Mouse (Mus musculus): ENCODE measurements around the gene Ubc. TPM values are rescaled to one million over a fixed set of nuclear protein-coding genes. Genes with fewer than 3 reads are reported as not detected.

Ubc gene
- polyA plus RNA-seq, 1 experiment from 2014 or later: 1,368 TPM

DNA sequence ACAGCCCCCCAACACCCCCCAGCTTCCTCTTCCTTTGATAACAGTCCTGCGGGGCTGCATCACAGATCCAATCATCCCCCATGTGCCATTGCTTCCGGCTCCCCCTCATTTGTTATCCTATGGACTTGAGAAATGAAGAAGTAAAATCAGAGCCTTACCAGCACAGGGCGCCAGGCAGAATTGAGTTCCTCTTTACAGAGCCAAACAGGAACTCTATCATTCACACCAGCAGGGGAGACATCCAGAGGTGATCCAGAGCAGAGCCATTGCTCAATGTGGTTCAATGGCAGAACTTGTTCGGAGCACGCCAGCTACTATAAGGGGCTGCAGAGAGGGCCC lies 31.8 kb downstream of the Ubc start:
- WGBS: 86% methylated on average over 5 of the region's 5 CpGs

DNA sequence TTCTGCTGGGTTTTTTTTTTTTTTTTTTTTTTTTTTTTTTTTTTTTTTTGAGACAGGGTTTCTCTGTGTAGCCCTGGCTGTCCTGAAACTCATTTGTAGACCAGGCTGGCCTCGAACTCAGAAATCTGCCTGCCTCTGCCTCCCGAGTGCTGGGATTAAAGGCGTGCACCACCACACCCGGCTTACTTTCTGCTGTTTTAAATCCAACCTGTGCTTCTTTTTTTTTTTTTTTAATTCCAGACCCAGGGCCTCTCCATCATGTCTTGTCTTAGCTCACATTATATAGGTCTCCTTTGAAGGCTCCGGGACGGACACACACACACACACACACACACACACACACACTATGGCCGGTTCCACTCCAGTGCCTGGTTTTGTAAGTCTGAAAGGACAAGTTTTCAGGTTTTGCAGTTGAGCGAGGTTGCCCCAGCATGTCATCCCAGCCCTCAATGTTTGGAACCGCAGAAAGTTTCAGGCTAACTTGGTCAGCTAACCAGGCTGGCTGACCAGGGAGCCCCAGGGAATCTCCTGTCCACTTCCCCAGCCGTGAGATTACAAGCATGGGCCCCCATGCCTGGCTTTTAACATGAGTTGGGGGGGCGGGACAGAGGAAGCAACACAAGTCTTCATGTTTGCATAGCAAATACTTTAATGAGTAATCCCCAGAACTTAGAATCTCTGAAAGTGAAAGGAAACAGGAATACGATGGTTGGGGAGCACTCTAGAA lies 32.3 kb downstream of the Ubc start:
- ATAC-seq (ENCODE audit: low read depth): no peak
- 84% methylated on average over 12 of the region's 12 CpGs for WGBS
- Histone ChIP-seq H3K9ac (replicated peaks; ENCODE audit: low read depth, low read length) (no peak overlapping the region), H3K27me3 (ENCODE audit: control insufficient read depth, insufficient read depth, low read length) (no peaks in the 10 kb centered on the region), H3K4me1 (ENCODE audit: control insufficient read depth, insufficient read depth, low read length) (no peaks in the 10 kb centered on the region), H3K36me3 (ENCODE audit: control insufficient read depth, insufficient read depth, low read length) (no peaks in the 10 kb centered on the region), H3K4me3 (ENCODE audit: low read depth, low read length) (no peak overlapping the region), H3K4me2 (ENCODE audit: low read depth, low read length) (no peak overlapping the region), H3K27ac (ENCODE audit: low read depth, low read length) (no peak overlapping the region), H3K9me3 (ENCODE audit: control insufficient read depth, low read length) (no peaks in the 10 kb centered on the region)

More for the DNA sequence above, 31.8 kb downstream of the Ubc start:
- no peak overlapping the region for H3K9ac ChIP-seq (replicated peaks; ENCODE audit: low read depth, low read length)
- no peak overlapping the region for H3K4me2 ChIP-seq (ENCODE audit: low read depth, low read length)
- H3K27ac ChIP-seq (ENCODE audit: low read depth, low read length): no peak overlapping the region
- H3K36me3 ChIP-seq (ENCODE audit: control insufficient read depth, insufficient read depth, low read length): no peaks in the 10 kb centered on the region
- no peak overlapping the region for H3K4me3 ChIP-seq (ENCODE audit: low read depth, low read length)
- no peaks in the 10 kb centered on the region for H3K9me3 ChIP-seq (ENCODE audit: control insufficient read depth, low read length)
- no peaks in the 10 kb centered on the region for H3K27me3 ChIP-seq (ENCODE audit: control insufficient read depth, insufficient read depth, low read length)
- H3K4me1 ChIP-seq (ENCODE audit: control insufficient read depth, insufficient read depth, low read length): no peaks in the 10 kb centered on the region
- ATAC-seq (ENCODE audit: low read depth): no peak

DNA sequence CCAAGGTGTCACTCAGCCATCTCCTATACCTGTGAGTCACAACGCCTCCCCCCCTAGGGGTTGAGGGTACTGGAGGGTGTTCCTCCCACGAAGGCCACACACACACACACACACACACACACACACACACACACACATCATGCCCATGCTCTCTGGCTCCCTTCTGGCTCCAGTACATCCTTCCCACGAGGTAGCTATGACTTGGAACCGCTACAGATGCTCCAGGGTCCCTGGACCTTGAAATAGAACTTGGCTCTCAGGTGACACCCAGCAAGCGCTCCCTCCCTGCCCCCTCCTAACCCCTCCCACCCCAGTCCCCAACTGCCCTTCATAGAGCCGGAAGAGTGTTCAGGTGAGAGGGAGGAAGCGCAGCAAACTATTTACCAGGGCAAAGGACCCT lies 34.4 kb downstream of the Ubc start:
- Histone ChIP-seq H3K4me3 (ENCODE audit: low read depth, low read length) (no peak overlapping the region), H3K36me3 (ENCODE audit: control insufficient read depth, insufficient read depth, low read length) (no peaks in the 10 kb centered on the region), H3K4me1 (ENCODE audit: control insufficient read depth, insufficient read depth, low read length) (no peaks in the 10 kb centered on the region), H3K9ac (replicated peaks; ENCODE audit: low read depth, low read length) (no peak overlapping the region), H3K4me2 (ENCODE audit: low read depth, low read length) (no peak overlapping the region), H3K27me3 (ENCODE audit: control insufficient read depth, insufficient read depth, low read length) (no peaks in the 10 kb centered on the region), H3K9me3 (ENCODE audit: control insufficient read depth, low read length) (no peaks in the 10 kb centered on the region), H3K27ac (ENCODE audit: low read depth, low read length) (no peak overlapping the region)
- 59% methylated on average over 7 of the region's 7 CpGs for WGBS
- no peak for ATAC-seq (ENCODE audit: low read depth)

DNA sequence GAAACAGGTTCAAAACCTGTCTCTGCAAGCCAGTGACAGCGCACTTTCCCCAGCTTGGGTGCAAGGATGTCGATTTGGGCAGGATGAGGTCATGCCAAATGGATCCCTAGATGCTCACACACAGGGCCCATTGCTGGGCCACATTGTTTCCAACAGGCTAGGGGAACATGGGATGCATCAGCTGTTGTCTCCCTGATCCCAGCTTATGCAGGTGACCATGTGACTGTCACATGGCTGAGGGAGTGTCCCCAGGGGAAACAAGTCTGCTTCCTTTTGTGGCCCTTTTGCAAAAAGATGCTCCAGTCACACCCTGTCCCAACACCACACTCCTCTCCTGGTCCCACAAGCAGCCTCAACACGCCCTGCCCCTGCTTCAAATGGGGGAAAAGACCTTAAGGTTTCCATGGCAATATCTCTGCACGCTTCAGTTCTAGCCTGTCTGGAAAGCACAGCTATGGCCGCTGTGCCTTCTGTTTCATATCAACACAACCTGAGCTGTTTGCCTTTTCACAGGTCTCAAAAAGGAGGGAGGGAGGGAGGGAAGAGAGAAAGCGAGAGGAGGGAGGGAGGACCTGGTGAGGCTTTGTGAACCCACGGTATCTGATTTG lies 35.0 kb downstream of the Ubc start:
- Histone ChIP-seq H3K36me3 (ENCODE audit: control insufficient read depth, insufficient read depth, low read length) (no peaks in the 10 kb centered on the region), H3K4me3 (ENCODE audit: low read depth, low read length) (no peak overlapping the region), H3K27me3 (ENCODE audit: control insufficient read depth, insufficient read depth, low read length) (no peaks in the 10 kb centered on the region), H3K4me2 (ENCODE audit: low read depth, low read length) (no peak overlapping the region), H3K4me1 (ENCODE audit: control insufficient read depth, insufficient read depth, low read length) (no peaks in the 10 kb centered on the region), H3K9me3 (ENCODE audit: control insufficient read depth, low read length) (no peaks in the 10 kb centered on the region), H3K27ac (ENCODE audit: low read depth, low read length) (no peak overlapping the region), H3K9ac (replicated peaks; ENCODE audit: low read depth, low read length) (no peak overlapping the region)
- WGBS: 71% methylated on average over 7 of the region's 7 CpGs
- ATAC-seq (ENCODE audit: low read depth): no peak

DNA sequence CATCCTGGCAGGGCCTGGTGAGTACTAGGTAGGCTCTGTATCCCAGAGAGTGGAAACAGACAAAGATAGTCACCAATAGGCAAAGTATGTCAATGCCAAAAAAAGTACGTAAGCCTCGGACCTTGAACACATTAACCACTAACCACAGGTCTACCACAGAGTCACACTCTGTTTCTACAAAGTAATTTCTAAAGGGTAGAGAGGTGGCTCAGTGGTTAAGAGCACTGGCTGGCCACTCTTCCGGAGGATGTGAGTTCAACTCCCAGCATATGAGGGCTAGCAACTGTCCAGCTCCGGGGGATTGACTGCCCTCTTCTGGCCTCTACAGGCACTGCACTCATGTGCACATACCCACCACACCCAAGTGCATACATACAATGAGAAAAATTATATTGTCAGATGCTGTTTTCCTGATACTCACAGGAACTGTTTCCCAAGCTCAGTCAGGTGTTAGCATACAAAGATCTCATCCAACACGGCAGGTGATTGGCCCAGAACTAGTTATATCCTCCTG lies 37.2 kb downstream of the Ubc start:
- no peaks in the 10 kb centered on the region for H3K4me1 ChIP-seq (ENCODE audit: control insufficient read depth, insufficient read depth, low read length)
- H3K4me3 ChIP-seq (ENCODE audit: low read depth, low read length): no peak overlapping the region
- H3K36me3 ChIP-seq (ENCODE audit: control insufficient read depth, insufficient read depth, low read length): no peaks in the 10 kb centered on the region
- H3K27ac ChIP-seq (ENCODE audit: low read depth, low read length): no peak overlapping the region
- WGBS: 98% methylated on average over 5 of the region's 5 CpGs
- no peaks in the 10 kb centered on the region for H3K27me3 ChIP-seq (ENCODE audit: control insufficient read depth, insufficient read depth, low read length)
- H3K4me2 ChIP-seq (ENCODE audit: low read depth, low read length): no peak overlapping the region
- ATAC-seq (ENCODE audit: low read depth): no peak
- no peaks in the 10 kb centered on the region for H3K9me3 ChIP-seq (ENCODE audit: control insufficient read depth, low read length)
- H3K9ac ChIP-seq (replicated peaks; ENCODE audit: low read depth, low read length): no peak overlapping the region

DNA sequence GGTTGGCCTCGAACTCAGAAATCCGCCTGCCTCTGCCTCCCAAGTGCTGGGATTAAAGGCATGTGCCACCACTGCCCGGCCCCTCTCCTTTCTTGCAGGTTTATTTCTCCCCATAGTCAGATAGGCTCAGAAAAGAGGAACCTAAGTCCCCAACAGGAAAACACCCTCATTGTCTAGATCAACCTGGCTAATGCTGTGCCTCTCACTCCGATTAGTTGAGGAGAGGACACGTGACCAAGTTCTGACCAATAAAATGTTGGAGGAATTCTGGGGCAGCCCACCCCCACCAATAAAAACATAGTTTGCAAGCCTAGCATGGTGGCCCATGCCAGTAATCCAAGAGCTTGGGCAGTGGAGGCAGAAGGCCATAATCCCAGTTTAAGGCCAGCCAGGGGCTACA lies 38.1 kb downstream of the Ubc start:
- Histone ChIP-seq H3K4me2 (ENCODE audit: low read depth, low read length) (no peak overlapping the region), H3K9me3 (ENCODE audit: control insufficient read depth, low read length) (no peaks in the 10 kb centered on the region), H3K27me3 (ENCODE audit: control insufficient read depth, insufficient read depth, low read length) (no peaks in the 10 kb centered on the region), H3K27ac (ENCODE audit: low read depth, low read length) (no peak overlapping the region), H3K36me3 (ENCODE audit: control insufficient read depth, insufficient read depth, low read length) (no peaks in the 10 kb centered on the region), H3K9ac (replicated peaks; ENCODE audit: low read depth, low read length) (no peak overlapping the region), H3K4me1 (ENCODE audit: control insufficient read depth, insufficient read depth, low read length) (no peaks in the 10 kb centered on the region), H3K4me3 (ENCODE audit: low read depth, low read length) (no peak overlapping the region)
- no peak for ATAC-seq (ENCODE audit: low read depth)
- 94% methylated on average over 5 of the region's 5 CpGs for WGBS

DNA sequence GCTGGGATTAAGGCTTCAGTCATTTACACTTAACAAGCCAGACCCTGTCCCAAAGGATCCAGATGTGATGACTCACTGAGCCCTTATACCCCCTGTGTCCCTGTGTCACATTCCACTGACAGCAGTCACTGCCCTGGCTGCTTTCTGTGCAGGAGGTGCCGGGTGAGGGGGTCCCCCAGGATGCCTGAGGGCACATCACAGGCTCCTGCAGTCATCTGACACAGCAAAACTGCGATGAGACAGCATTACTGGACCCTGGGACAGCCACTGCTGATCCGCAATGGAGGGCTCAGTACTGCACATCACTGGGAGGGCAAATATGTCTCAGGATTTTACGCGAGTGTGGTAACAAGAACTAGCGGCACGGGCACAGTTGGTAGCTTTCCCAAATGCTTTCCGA lies 38.9 kb downstream of the Ubc start:
- Histone ChIP-seq H3K4me2 (ENCODE audit: low read depth, low read length) (no peak overlapping the region), H3K4me3 (ENCODE audit: low read depth, low read length) (no peak overlapping the region), H3K27me3 (ENCODE audit: control insufficient read depth, insufficient read depth, low read length) (no peaks in the 10 kb centered on the region), H3K36me3 (ENCODE audit: control insufficient read depth, insufficient read depth, low read length) (no peaks in the 10 kb centered on the region), H3K4me1 (ENCODE audit: control insufficient read depth, insufficient read depth, low read length) (no peaks in the 10 kb centered on the region), H3K9ac (replicated peaks; ENCODE audit: low read depth, low read length) (no peak overlapping the region), H3K9me3 (ENCODE audit: control insufficient read depth, low read length) (no peaks in the 10 kb centered on the region), H3K27ac (ENCODE audit: low read depth, low read length) (no peak overlapping the region)
- 82% methylated on average over 8 of the region's 8 CpGs for WGBS
- ATAC-seq (ENCODE audit: low read depth): no peak

DNA sequence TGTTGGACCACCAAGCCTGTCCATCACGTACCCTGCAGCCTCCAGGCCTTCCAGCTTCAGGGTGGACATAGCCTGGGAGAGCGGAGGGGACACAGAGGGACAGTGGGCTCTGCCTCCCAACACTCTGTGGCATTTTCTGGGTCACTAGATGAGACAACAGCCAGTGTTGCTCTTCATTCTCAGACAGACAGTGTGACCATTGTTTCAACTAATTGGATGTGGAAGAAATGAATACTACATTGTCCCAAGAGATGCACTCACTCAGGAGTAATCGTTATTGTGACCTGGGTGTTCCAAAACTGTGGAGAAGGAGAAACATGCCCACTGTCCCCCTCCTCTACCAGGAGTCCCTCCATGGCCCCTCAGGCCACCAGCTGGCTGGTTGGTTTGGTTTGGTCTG lies 40.6 kb downstream of the Ubc start:
- H3K27me3 ChIP-seq (ENCODE audit: control insufficient read depth, insufficient read depth, low read length): no peaks in the 10 kb centered on the region
- H3K4me1 ChIP-seq (ENCODE audit: control insufficient read depth, insufficient read depth, low read length): no peaks in the 10 kb centered on the region
- ATAC-seq (ENCODE audit: low read depth): no peak
- H3K4me3 ChIP-seq (ENCODE audit: low read depth, low read length): no peak overlapping the region
- WGBS: 87% methylated on average over 3 of the region's 3 CpGs
- no peak overlapping the region for H3K27ac ChIP-seq (ENCODE audit: low read depth, low read length)
- H3K4me2 ChIP-seq (ENCODE audit: low read depth, low read length): no peak overlapping the region
- no peak overlapping the region for H3K9ac ChIP-seq (replicated peaks; ENCODE audit: low read depth, low read length)
- no peaks in the 10 kb centered on the region for H3K9me3 ChIP-seq (ENCODE audit: control insufficient read depth, low read length)
- H3K36me3 ChIP-seq (ENCODE audit: control insufficient read depth, insufficient read depth, low read length): no peaks in the 10 kb centered on the region

DNA sequence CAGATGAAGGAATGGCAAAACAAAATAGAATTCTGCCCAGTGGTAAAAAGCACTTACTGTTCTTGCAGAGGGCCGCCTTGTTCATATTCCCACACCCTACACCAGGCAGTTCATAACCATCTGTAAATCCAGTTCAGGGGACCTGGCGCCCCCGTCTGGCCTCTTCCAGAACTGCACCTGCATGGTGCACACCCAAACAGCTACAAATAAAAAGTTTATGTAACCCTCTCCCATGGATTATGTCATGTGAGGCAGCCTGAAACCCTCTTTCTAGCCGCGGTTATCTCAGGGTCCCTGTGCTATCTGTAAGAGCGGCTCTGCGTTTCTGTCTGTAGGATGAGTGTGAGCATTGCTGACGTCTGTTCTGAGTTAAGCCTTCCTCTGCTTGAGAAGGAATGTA lies 41.5 kb downstream of the Ubc start:
- WGBS: 39% methylated on average over 8 of the region's 8 CpGs
- Histone ChIP-seq H3K4me1 (ENCODE audit: control insufficient read depth, insufficient read depth, low read length) (no peaks in the 10 kb centered on the region), H3K9me3 (ENCODE audit: control insufficient read depth, low read length) (no peaks in the 10 kb centered on the region), H3K9ac (replicated peaks; ENCODE audit: low read depth, low read length) (no peak overlapping the region), H3K27me3 (ENCODE audit: control insufficient read depth, insufficient read depth, low read length) (no peaks in the 10 kb centered on the region), H3K27ac (ENCODE audit: low read depth, low read length) (no peak overlapping the region), H3K4me3 (ENCODE audit: low read depth, low read length) (no peak overlapping the region), H3K36me3 (ENCODE audit: control insufficient read depth, insufficient read depth, low read length) (no peaks in the 10 kb centered on the region), H3K4me2 (ENCODE audit: low read depth, low read length) (no peak overlapping the region)
- ATAC-seq (ENCODE audit: low read depth): no peak
